Mouse (Mus musculus): ENCODE data around the gene Nudt16l1. TPM values are rescaled to one million over a fixed set of nuclear protein-coding genes. Genes with fewer than 3 reads are reported as not detected.

Nudt16l1 gene
- polyA plus RNA-seq, 1 experiment, result 137 TPM

DNA sequence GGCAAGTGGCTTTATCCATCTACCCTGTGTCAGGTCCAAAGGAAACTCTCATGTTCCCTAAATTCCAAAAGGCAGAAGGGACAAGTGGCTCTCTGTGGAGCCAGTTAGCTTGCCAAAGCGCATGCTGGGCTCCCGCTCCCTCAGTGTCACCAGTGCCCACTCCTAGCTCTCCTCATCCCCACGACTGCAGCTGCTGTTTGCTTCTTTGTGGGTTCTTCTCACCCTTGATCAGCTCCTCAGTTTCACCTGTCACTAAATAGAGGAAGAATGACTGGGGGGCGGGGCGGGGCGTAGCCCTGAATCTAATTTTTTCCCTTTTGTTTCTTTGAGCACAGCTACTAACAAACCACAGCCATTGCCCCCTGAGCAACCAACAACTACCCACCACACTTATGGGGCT is 39.7 kb upstream of the Nudt16l1 start:
- no peaks in the 10 kb centered on the region for H3K36me3 ChIP-seq (ENCODE audit: control insufficient read depth, insufficient read depth, low read length)
- 94% methylated on average over 6 of the region's 6 CpGs for WGBS
- H3K27ac ChIP-seq (ENCODE audit: insufficient read depth, low read depth, low read length), result no peak overlapping the region
- TF ChIP-seq CTCF (conservative IDR thresholded peaks at IDR 0.05; ENCODE audit: insufficient read depth, insufficient read length, low read depth, low read length) (no peak), POLR2A (IDR thresholded peaks at IDR 0.05; ENCODE audit: low read depth, low read length) (no peak)
- no peak for DNase-seq
- H3K4me3 ChIP-seq (ENCODE audit: insufficient read depth, low read depth, low read length), result no peak overlapping the region
- peaks cover 36% of the 10 kb centered on the region for H3K4me1 ChIP-seq (ENCODE audit: control insufficient read depth, insufficient read depth, low read length)
- H3K27me3 ChIP-seq (replicated peaks; ENCODE audit: control insufficient read depth, insufficient read depth, low read length), result no peaks in the 10 kb centered on the region

DNA sequence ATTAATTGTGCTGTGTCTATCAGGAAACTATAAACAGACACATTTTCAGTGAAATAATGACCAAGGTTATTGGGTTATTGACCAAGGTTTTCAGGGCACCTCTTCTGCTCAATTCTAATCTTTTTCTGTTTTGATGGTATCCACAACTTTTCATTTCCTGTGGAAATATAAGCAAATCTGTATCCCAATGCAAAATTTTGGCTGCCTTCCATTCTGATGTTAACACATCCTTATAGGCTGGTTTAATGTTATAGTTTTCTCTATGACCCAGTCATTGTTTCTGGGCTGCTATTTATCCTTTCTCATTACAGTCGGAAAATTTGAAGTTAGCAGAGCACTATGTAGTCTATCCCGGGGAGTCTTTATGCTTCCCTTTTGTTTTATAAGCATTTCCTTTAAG is 38.9 kb upstream of the Nudt16l1 start:
- 77% methylated on average over 2 of the region's 2 CpGs for WGBS
- H3K27me3 ChIP-seq (replicated peaks; ENCODE audit: control insufficient read depth, insufficient read depth, low read length), result no peaks in the 10 kb centered on the region
- H3K36me3 ChIP-seq (ENCODE audit: control insufficient read depth, insufficient read depth, low read length), result no peaks in the 10 kb centered on the region
- TF ChIP-seq CTCF (conservative IDR thresholded peaks at IDR 0.05; ENCODE audit: insufficient read depth, insufficient read length, low read depth, low read length) (no peak), POLR2A (IDR thresholded peaks at IDR 0.05; ENCODE audit: low read depth, low read length) (no peak)
- no peak overlapping the region for H3K4me3 ChIP-seq (ENCODE audit: insufficient read depth, low read depth, low read length)
- peaks cover 37% of the 10 kb centered on the region for H3K4me1 ChIP-seq (ENCODE audit: control insufficient read depth, insufficient read depth, low read length)
- no peak overlapping the region for H3K27ac ChIP-seq (ENCODE audit: insufficient read depth, low read depth, low read length)
- no peak for DNase-seq

- WGBS, result 64% methylated on average over 7 of the region's 7 CpGs
Measured at GRCm38 (mm10) chr16:4901167-4901566, 37.4 kb upstream of the Nudt16l1 start.

DNA sequence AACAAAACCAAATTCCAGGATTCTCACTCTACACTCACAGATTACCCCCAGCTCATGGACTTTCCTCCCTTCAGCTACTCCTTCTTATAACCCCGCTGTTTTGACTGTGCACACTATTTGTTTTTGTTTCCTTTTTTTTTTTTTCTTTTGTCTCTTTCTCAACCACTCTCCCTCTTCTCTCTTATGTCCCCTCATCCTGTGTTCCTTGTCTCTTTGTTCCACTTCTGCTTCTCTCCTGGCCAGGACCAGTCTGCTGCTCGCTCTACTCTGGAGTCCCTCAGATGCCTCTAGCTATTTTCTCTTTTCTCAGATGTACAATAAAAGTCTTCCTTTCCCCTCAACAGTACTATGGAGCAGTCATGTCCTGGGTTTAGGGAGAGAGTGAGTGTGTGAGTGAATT is 36.2 kb upstream of the Nudt16l1 start:
- Histone ChIP-seq H3K4me3 (ENCODE audit: insufficient read depth, low read depth, low read length) (no peak overlapping the region), H3K4me1 (ENCODE audit: control insufficient read depth, insufficient read depth, low read length) (peaks cover 34% of the 10 kb centered on the region; the same call in 1 of the 2 replicates), H3K36me3 (ENCODE audit: control insufficient read depth, insufficient read depth, low read length) (no peaks in the 10 kb centered on the region), H3K27me3 (replicated peaks; ENCODE audit: control insufficient read depth, insufficient read depth, low read length) (no peaks in the 10 kb centered on the region), H3K27ac (ENCODE audit: insufficient read depth, low read depth, low read length) (peak overlapping the region; percentile 3; the same call in 1 of the 2 replicates)
- WGBS, result 64% methylated on average over 2 of the region's 2 CpGs
- TF ChIP-seq POLR2A (IDR thresholded peaks at IDR 0.05; ENCODE audit: low read depth, low read length) (no peak), CTCF (conservative IDR thresholded peaks at IDR 0.05; ENCODE audit: insufficient read depth, insufficient read length, low read depth, low read length) (no peak)
- DNase-seq, result no peak

More at GRCm38 (mm10) chr16:4901167-4901566, 37.4 kb upstream of the Nudt16l1 start:
- TF ChIP-seq CTCF (conservative IDR thresholded peaks at IDR 0.05; ENCODE audit: insufficient read depth, insufficient read length, low read depth, low read length) (no peak), POLR2A (IDR thresholded peaks at IDR 0.05; ENCODE audit: low read depth, low read length) (no peak)
- H3K27ac ChIP-seq (ENCODE audit: insufficient read depth, low read depth, low read length), result 0 out of 2 replicates have a peak overlapping the region, but pooled peaks have one; percentile 14
- H3K4me1 ChIP-seq (ENCODE audit: control insufficient read depth, insufficient read depth, low read length), result peaks cover 37% of the 10 kb centered on the region; the same call in 1 of the 2 replicates
- H3K36me3 ChIP-seq (ENCODE audit: control insufficient read depth, insufficient read depth, low read length), result no peaks in the 10 kb centered on the region
- H3K4me3 ChIP-seq (ENCODE audit: insufficient read depth, low read depth, low read length), result no peak overlapping the region
- no peaks in the 10 kb centered on the region for H3K27me3 ChIP-seq (replicated peaks; ENCODE audit: control insufficient read depth, insufficient read depth, low read length)
- peak; percentile 89 for DNase-seq

DNA sequence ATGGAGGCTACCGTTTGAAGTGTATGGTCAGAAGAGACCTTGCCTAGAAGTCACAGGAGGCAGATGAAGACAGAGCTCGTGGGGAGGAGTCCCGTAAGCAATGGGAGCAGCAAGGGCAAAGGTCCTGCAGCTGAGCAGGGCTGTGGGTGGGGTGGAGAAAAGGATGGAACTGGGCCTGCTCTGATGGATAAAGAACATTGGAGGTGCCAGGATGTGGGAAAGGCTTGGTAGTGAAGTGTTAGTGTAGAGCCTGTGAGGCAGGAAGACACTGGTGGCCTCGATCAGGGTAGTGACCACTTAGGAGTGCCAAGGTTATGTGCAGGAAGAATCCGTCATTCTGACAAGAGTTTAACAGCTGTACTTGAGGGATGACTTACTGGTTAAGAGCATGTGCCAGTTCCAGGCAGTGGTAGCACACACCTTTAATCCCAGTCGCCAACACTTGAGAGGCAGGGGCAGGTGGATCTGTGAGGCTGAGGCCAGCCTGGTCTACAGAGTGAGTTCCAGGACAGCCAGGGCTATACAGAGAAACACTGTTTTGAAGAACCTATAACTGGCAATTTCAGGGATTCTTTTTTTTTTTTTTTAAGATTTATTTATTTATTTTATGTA is 35.0 kb upstream of the Nudt16l1 start:
- DNase-seq, result peak; percentile 76
- Histone ChIP-seq H3K4me1 (ENCODE audit: control insufficient read depth, insufficient read depth, low read length) (peaks cover 34% of the 10 kb centered on the region; the same call in 1 of the 2 replicates), H3K27ac (ENCODE audit: insufficient read depth, low read depth, low read length) (no peak overlapping the region), H3K4me3 (ENCODE audit: insufficient read depth, low read depth, low read length) (no peak overlapping the region), H3K36me3 (ENCODE audit: control insufficient read depth, insufficient read depth, low read length) (no peaks in the 10 kb centered on the region), H3K27me3 (replicated peaks; ENCODE audit: control insufficient read depth, insufficient read depth, low read length) (no peaks in the 10 kb centered on the region)
- TF ChIP-seq CTCF (conservative IDR thresholded peaks at IDR 0.05; ENCODE audit: insufficient read depth, insufficient read length, low read depth, low read length) (no peak), POLR2A (IDR thresholded peaks at IDR 0.05; ENCODE audit: low read depth, low read length) (no peak)
- WGBS, result 34% methylated on average over 6 of the region's 6 CpGs

- Histone ChIP-seq H3K4me1 (ENCODE audit: control insufficient read depth, insufficient read depth, low read length) (peaks cover 34% of the 10 kb centered on the region; the same call in 1 of the 2 replicates), H3K4me3 (ENCODE audit: insufficient read depth, low read depth, low read length) (no peak overlapping the region), H3K27me3 (replicated peaks; ENCODE audit: control insufficient read depth, insufficient read depth, low read length) (no peaks in the 10 kb centered on the region), H3K36me3 (ENCODE audit: control insufficient read depth, insufficient read depth, low read length) (no peaks in the 10 kb centered on the region), H3K27ac (ENCODE audit: insufficient read depth, low read depth, low read length) (no peak overlapping the region)
- no peak for DNase-seq
- 79% methylated on average over 3 of the region's 3 CpGs for WGBS
- TF ChIP-seq CTCF (conservative IDR thresholded peaks at IDR 0.05; ENCODE audit: insufficient read depth, insufficient read length, low read depth, low read length) (no peak), POLR2A (IDR thresholded peaks at IDR 0.05; ENCODE audit: low read depth, low read length) (no peak)
Measured at GRCm38 (mm10) chr16:4904878-4905277, 33.7 kb upstream of the Nudt16l1 start.

DNA sequence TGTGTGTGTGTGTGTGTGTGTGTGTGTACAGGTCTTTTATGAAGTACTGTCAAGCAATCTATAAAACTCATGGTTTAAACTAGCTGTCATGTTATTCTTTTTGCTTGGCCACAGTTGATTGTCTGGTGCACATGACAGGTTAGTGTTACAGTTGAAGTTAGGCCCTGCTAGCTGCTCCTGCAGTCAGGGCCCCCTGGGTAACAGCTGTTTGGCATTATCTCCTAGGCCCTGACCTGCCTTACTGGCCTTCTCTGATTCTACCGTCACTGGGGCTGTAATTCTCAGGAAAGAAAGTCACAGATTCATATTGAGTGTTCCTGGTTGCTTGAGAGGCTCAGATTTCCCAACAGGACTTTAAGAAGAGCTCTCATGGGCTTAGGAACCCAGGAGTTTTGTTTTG is 33.0 kb upstream of the Nudt16l1 start:
- H3K27ac ChIP-seq (ENCODE audit: insufficient read depth, low read depth, low read length), result no peak overlapping the region
- no peaks in the 10 kb centered on the region for H3K27me3 ChIP-seq (replicated peaks; ENCODE audit: control insufficient read depth, insufficient read depth, low read length)
- H3K4me3 ChIP-seq (ENCODE audit: insufficient read depth, low read depth, low read length), result no peak overlapping the region
- DNase-seq, result no peak
- 43% methylated on average over 1 of the region's 1 CpGs for WGBS
- peaks cover under 1% of the 10 kb centered on the region; the same call in 1 of the 2 replicates for H3K36me3 ChIP-seq (ENCODE audit: control insufficient read depth, insufficient read depth, low read length)
- TF ChIP-seq POLR2A (IDR thresholded peaks at IDR 0.05; ENCODE audit: low read depth, low read length) (no peak), CTCF (conservative IDR thresholded peaks at IDR 0.05; ENCODE audit: insufficient read depth, insufficient read length, low read depth, low read length) (no peak)
- H3K4me1 ChIP-seq (ENCODE audit: control insufficient read depth, insufficient read depth, low read length), result peaks cover 34% of the 10 kb centered on the region; the same call in 1 of the 2 replicates

Data from kidney, adult 2 months (tissue).